9 mouse cellular contexts compared by ENCODE assay signal in genomic region chr9:23062057-23062655, GRCm38 (mm10).
DNase-seq lines count a peak whose midpoint lies in the region; ATAC-seq and TF ChIP-seq lines count a peak whose summit lies in the region.
"Had no signal": no experiment of that assay in that cellular context is flagged by ENCODE, and none has a peak within 500 bp of the region (broad histone marks: within the 10 kb centered on the region; RNA-seq: fewer than 3 reads in every experiment).

No protein-coding gene starts in this region.

- H3K4me2 ChIP-seq in lung, embryonic 14.5 days, result no peak overlapping the region
- no peak overlapping the region for H3K4me2 ChIP-seq in embryonic facial prominence, embryonic 15.5 days (replicated peaks)
- H3K4me2 ChIP-seq in hindbrain, embryonic 11.5 days (replicated peaks; ENCODE audit: low read depth, low read length), result no peak overlapping the region
- no peak overlapping the region for H3K4me2 ChIP-seq in neural tube, embryonic 12.5 days (replicated peaks)
- no peak overlapping the region for H3K4me2 ChIP-seq in liver, embryonic 11.5 days
- H3K4me2 ChIP-seq: heart, embryonic 15.5 days had no signal

- no peaks in the 10 kb centered on the region for H3K27me3 ChIP-seq in lung, embryonic 14.5 days (ENCODE audit: insufficient read depth, low read length)
- peaks cover 11% of the 10 kb centered on the region for H3K27me3 ChIP-seq in embryonic facial prominence, embryonic 15.5 days
- H3K27me3 ChIP-seq in hindbrain, embryonic 11.5 days (ENCODE audit: control insufficient read depth, insufficient read depth, low read length), result no peaks in the 10 kb centered on the region
- H3K27me3 ChIP-seq in neural tube, embryonic 12.5 days (replicated peaks), result no peaks in the 10 kb centered on the region
- H3K27me3 ChIP-seq in liver, embryonic 11.5 days (replicated peaks; ENCODE audit: control insufficient read depth, insufficient read depth, low read length), result no peaks in the 10 kb centered on the region
- H3K27me3 ChIP-seq: heart, embryonic 15.5 days had no signal

- H3K27ac ChIP-seq in lung, embryonic 14.5 days (ENCODE audit: low read depth), result peak overlapping the region; percentile 89
- H3K27ac ChIP-seq in embryonic facial prominence, embryonic 15.5 days (replicated peaks), result peak overlapping the region; percentile 44; the same call in 1 of the 2 replicates
- H3K27ac ChIP-seq in hindbrain, embryonic 11.5 days (ENCODE audit: low read depth, low read length), result peak overlapping the region; percentile 78
- H3K27ac ChIP-seq in neural tube, embryonic 12.5 days, result no peak overlapping the region
- H3K27ac ChIP-seq in liver, embryonic 11.5 days (ENCODE audit: low read depth, low read length), result no peak overlapping the region
- H3K27ac ChIP-seq: heart, embryonic 15.5 days; liver, embryonic 14.5 days had no signal

- H3K4me3 ChIP-seq in lung, embryonic 14.5 days (ENCODE audit: low read depth, low read length), result no peak overlapping the region
- no peak overlapping the region for H3K4me3 ChIP-seq in embryonic facial prominence, embryonic 15.5 days (replicated peaks)
- no peak overlapping the region for H3K4me3 ChIP-seq in hindbrain, embryonic 11.5 days (ENCODE audit: low read depth, low read length)
- H3K4me3 ChIP-seq in neural tube, embryonic 12.5 days, result no peak overlapping the region
- H3K4me3 ChIP-seq in liver, embryonic 11.5 days (ENCODE audit: low read depth, low read length), result no peak overlapping the region
- H3K4me3 ChIP-seq: heart, embryonic 15.5 days had no signal

- no peak overlapping the region for H3K9ac ChIP-seq in lung, embryonic 14.5 days
- H3K9ac ChIP-seq in embryonic facial prominence, embryonic 15.5 days, result no peak overlapping the region
- 0 out of 2 replicates have a peak overlapping the region, but pooled peaks have one; percentile 8 for H3K9ac ChIP-seq in hindbrain, embryonic 11.5 days (ENCODE audit: low read depth, low read length)
- H3K9ac ChIP-seq in neural tube, embryonic 12.5 days, result no peak overlapping the region
- H3K9ac ChIP-seq in liver, embryonic 11.5 days (ENCODE audit: low read depth, low read length), result no peak overlapping the region
- H3K9ac ChIP-seq: heart, embryonic 15.5 days; liver, embryonic 14.5 days had no signal

- H3K9me3 ChIP-seq in lung, embryonic 14.5 days (ENCODE audit: low read depth, low read length), result no peaks in the 10 kb centered on the region
- H3K9me3 ChIP-seq in embryonic facial prominence, embryonic 15.5 days (replicated peaks), result no peaks in the 10 kb centered on the region
- no peaks in the 10 kb centered on the region for H3K9me3 ChIP-seq in hindbrain, embryonic 11.5 days (ENCODE audit: control insufficient read depth, low read length)
- H3K9me3 ChIP-seq in neural tube, embryonic 12.5 days, result no peaks in the 10 kb centered on the region
- no peaks in the 10 kb centered on the region for H3K9me3 ChIP-seq in liver, embryonic 11.5 days (ENCODE audit: control insufficient read depth, low read length)
- H3K9me3 ChIP-seq: heart, embryonic 15.5 days had no signal

- ATAC-seq in lung, embryonic 14.5 days (ENCODE audit: insufficient read depth), result no peak
- no peak for ATAC-seq in embryonic facial prominence, embryonic 15.5 days (ENCODE audit: insufficient number of reproducible peaks, low FRiP score, low TSS enrichment, low read depth)
- peak; percentile 63 for ATAC-seq in hindbrain, embryonic 11.5 days (ENCODE audit: low FRiP score)
- peak; percentile 67 for ATAC-seq in neural tube, embryonic 12.5 days (ENCODE audit: low FRiP score, low read depth)
- no peak for ATAC-seq in liver, embryonic 11.5 days (replicated peaks; ENCODE audit: low FRiP score)

- H3K4me1 ChIP-seq in lung, embryonic 14.5 days (ENCODE audit: insufficient read depth), result peaks cover 20% of the 10 kb centered on the region
- peaks cover 17% of the 10 kb centered on the region; the same call in 1 of the 2 replicates for H3K4me1 ChIP-seq in embryonic facial prominence, embryonic 15.5 days
- H3K4me1 ChIP-seq in hindbrain, embryonic 11.5 days (replicated peaks; ENCODE audit: control insufficient read depth, insufficient read depth, low read length), result peaks cover 17% of the 10 kb centered on the region
- peaks cover 24% of the 10 kb centered on the region for H3K4me1 ChIP-seq in neural tube, embryonic 12.5 days
- no peaks in the 10 kb centered on the region; the same call in 1 of the 2 replicates for H3K4me1 ChIP-seq in liver, embryonic 11.5 days (replicated peaks; ENCODE audit: control insufficient read depth, insufficient read depth, low read length)

- H3K36me3 ChIP-seq in lung, embryonic 14.5 days (ENCODE audit: insufficient read depth), result no peaks in the 10 kb centered on the region
- no peaks in the 10 kb centered on the region for H3K36me3 ChIP-seq in embryonic facial prominence, embryonic 15.5 days
- H3K36me3 ChIP-seq in hindbrain, embryonic 11.5 days (ENCODE audit: control insufficient read depth, insufficient read depth, low read length), result no peaks in the 10 kb centered on the region
- no peaks in the 10 kb centered on the region for H3K36me3 ChIP-seq in neural tube, embryonic 12.5 days
- H3K36me3 ChIP-seq in liver, embryonic 11.5 days (ENCODE audit: control insufficient read depth, insufficient read depth, low read length), result no peaks in the 10 kb centered on the region
- H3K36me3 ChIP-seq: heart, embryonic 15.5 days had no signal

- no peak for TF ChIP-seq CTCF in lung, embryonic 14.5 days (IDR thresholded peaks at IDR 0.05; ENCODE audit: low read depth)

- 49% methylated on average over 8 of the region's 8 CpGs for WGBS in lung, embryonic 14.5 days
- WGBS in embryonic facial prominence, embryonic 15.5 days, result 30% methylated on average over 8 of the region's 8 CpGs
- 35% methylated on average over 8 of the region's 8 CpGs for WGBS in hindbrain, embryonic 11.5 days
- 21% methylated on average over 8 of the region's 8 CpGs for WGBS in neural tube, embryonic 12.5 days
- WGBS in liver, embryonic 11.5 days, result 76% methylated on average over 8 of the region's 8 CpGs

- DNase-seq in lung, embryonic 14.5 days, result no peak
- no peak for DNase-seq in lung, postnatal 14 days
- DNase-seq in hindbrain, embryonic 11.5 days (ENCODE audit: low spot score), result peak; percentile 45
- DNase-seq in liver, embryonic 11.5 days (ENCODE audit: low spot score), result no peak
- no peak for DNase-seq in liver

Comparison
In these comparisons a context has a peak if more than half of its experiments do, and no peak if none do; other contexts are left out.
1. ATAC-seq: peak in hindbrain, embryonic 11.5 days (single experiment) and neural tube, embryonic 12.5 days (single experiment); none in lung, embryonic 14.5 days (single experiment), embryonic facial prominence, embryonic 15.5 days (single experiment) and liver, embryonic 11.5 days (single experiment).
2. H3K27ac ChIP-seq: peak in lung, embryonic 14.5 days (single experiment), embryonic facial prominence, embryonic 15.5 days (single experiment) and hindbrain, embryonic 11.5 days (single experiment); none in neural tube, embryonic 12.5 days (single experiment) and liver, embryonic 11.5 days (single experiment).